In the genomic region with DNA sequence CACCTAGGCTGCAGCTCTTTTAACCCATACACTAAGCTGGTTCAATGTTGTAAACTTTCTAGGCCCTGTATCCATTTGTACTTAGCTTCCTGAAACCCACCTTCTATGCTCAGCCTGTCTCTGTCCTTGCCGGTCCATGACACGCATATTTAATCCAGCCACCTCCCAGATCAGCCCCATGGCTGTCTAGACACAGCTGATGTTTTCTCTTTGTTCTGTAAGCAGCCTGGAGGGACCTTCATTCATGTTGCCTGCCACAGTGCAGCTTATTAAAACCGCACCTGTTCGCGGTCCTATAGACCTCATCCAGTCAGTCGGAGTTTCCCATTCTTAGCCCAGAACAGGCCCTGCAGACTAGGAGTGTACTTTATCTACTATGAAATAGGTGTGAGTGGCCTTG, we compare ENCODE assay signal across 17 mouse cellular contexts. TPM values are rescaled to one million over a fixed set of nuclear protein-coding genes. Genes with fewer than 3 reads are reported as not detected.
DNase-seq lines count a peak whose midpoint lies in the region; ATAC-seq lines count a peak whose summit lies in the region.
"Had no signal": no experiment of that assay in that cellular context is flagged by ENCODE, and none has a peak within 500 bp of the region (broad histone marks: within the 10 kb centered on the region; RNA-seq: fewer than 3 reads in every experiment).

No protein-coding gene starts in this region.

- H3K4me3 ChIP-seq in intestine, embryonic 16.5 days (ENCODE audit: low read length) = no peak overlapping the region
- H3K4me3 ChIP-seq in intestine, embryonic 15.5 days (replicated peaks) = no peak overlapping the region
- no peak overlapping the region for H3K4me3 ChIP-seq in hindbrain, embryonic 12.5 days
- no peak overlapping the region for H3K4me3 ChIP-seq in midbrain, embryonic 16.5 days (ENCODE audit: low read depth, low read length)
- H3K4me3 ChIP-seq: embryonic facial prominence, embryonic 15.5 days; myocyte had no signal

- no peaks in the 10 kb centered on the region for H3K9me3 ChIP-seq in intestine, embryonic 16.5 days (ENCODE audit: control insufficient read depth, low read length)
- H3K9me3 ChIP-seq in intestine, embryonic 15.5 days = no peaks in the 10 kb centered on the region
- no peaks in the 10 kb centered on the region for H3K9me3 ChIP-seq in hindbrain, embryonic 12.5 days (replicated peaks)
- no peaks in the 10 kb centered on the region for H3K9me3 ChIP-seq in midbrain, embryonic 16.5 days (replicated peaks; ENCODE audit: control insufficient read depth, low read length, poor library complexity, severe bottlenecking)
- H3K9me3 ChIP-seq: embryonic facial prominence, embryonic 15.5 days; G1E had no signal

- H3K4me2 ChIP-seq in intestine, embryonic 16.5 days (ENCODE audit: low read depth, low read length) = no peak overlapping the region
- no peak overlapping the region for H3K4me2 ChIP-seq in intestine, embryonic 15.5 days (replicated peaks)
- no peak overlapping the region; the same call in 1 of the 2 replicates for H3K4me2 ChIP-seq in hindbrain, embryonic 12.5 days (replicated peaks)
- peak overlapping the region; percentile 8 for H3K4me2 ChIP-seq in midbrain, embryonic 16.5 days (ENCODE audit: low read length)
- H3K4me2 ChIP-seq: embryonic facial prominence, embryonic 15.5 days had no signal

- no peak for ATAC-seq in intestine, embryonic 16.5 days
- no peak for ATAC-seq in intestine, embryonic 15.5 days
- peak; percentile 49 for ATAC-seq in hindbrain, embryonic 12.5 days (ENCODE audit: low FRiP score)
- ATAC-seq in midbrain, embryonic 16.5 days = no peak

- WGBS in intestine, embryonic 16.5 days = 72% methylated on average over 6 of the region's 6 CpGs
- WGBS in intestine, embryonic 15.5 days = 69% methylated on average over 6 of the region's 6 CpGs
- 47% methylated on average over 6 of the region's 6 CpGs for WGBS in hindbrain, embryonic 12.5 days
- WGBS in midbrain, embryonic 16.5 days = 20% methylated on average over 6 of the region's 6 CpGs

- no peaks in the 10 kb centered on the region for H3K36me3 ChIP-seq in intestine, embryonic 16.5 days (ENCODE audit: control insufficient read depth, insufficient read depth, low read length)
- no peaks in the 10 kb centered on the region for H3K36me3 ChIP-seq in intestine, embryonic 15.5 days
- H3K36me3 ChIP-seq in hindbrain, embryonic 12.5 days = peaks cover 2% of the 10 kb centered on the region; the same call in 1 of the 2 replicates
- H3K36me3 ChIP-seq in midbrain, embryonic 16.5 days (ENCODE audit: control insufficient read depth, insufficient read depth, low read length) = no peaks in the 10 kb centered on the region

- 0 out of 2 replicates have a peak overlapping the region, but pooled peaks have one; percentile 19 for H3K27ac ChIP-seq in intestine, embryonic 16.5 days (ENCODE audit: low read length)
- H3K27ac ChIP-seq in intestine, embryonic 15.5 days = no peak overlapping the region
- peak overlapping the region; percentile 45; the same call in 1 of the 2 replicates for H3K27ac ChIP-seq in hindbrain, embryonic 12.5 days
- no peak overlapping the region for H3K27ac ChIP-seq in midbrain, embryonic 16.5 days (ENCODE audit: low read length)
- H3K27ac ChIP-seq: embryonic facial prominence, embryonic 15.5 days; macrophage had no signal

- H3K9ac ChIP-seq in intestine, embryonic 16.5 days (ENCODE audit: low read depth, low read length) = no peak overlapping the region
- no peak overlapping the region for H3K9ac ChIP-seq in intestine, embryonic 15.5 days
- peak overlapping the region; percentile 13; the same call in 1 of the 2 replicates for H3K9ac ChIP-seq in hindbrain, embryonic 12.5 days
- no peak overlapping the region for H3K9ac ChIP-seq in midbrain, embryonic 16.5 days (ENCODE audit: low read depth, low read length)
- H3K9ac ChIP-seq: embryonic facial prominence, embryonic 15.5 days had no signal

- DNase-seq in R1 (ENCODE audit: low read depth, low spot score) = peak; percentile 33
- no peak for DNase-seq in embryo, embryonic 10 days (ENCODE audit: low spot score)
- DNase-seq in ovary, adult 18-20 months (ENCODE audit: low spot score) = no peak
- DNase-seq: adrenal gland, postnatal 36 days; gastrocnemius, postnatal 36 days; kidney, postnatal 36 days; lung, adult 2 months; retina, postnatal 1 day; thymus, postnatal 4 days had no signal

- no peaks in the 10 kb centered on the region for H3K27me3 ChIP-seq in intestine, embryonic 16.5 days (replicated peaks; ENCODE audit: control insufficient read depth, insufficient read depth, low read length)
- no peaks in the 10 kb centered on the region for H3K27me3 ChIP-seq in intestine, embryonic 15.5 days (replicated peaks)
- no peaks in the 10 kb centered on the region for H3K27me3 ChIP-seq in hindbrain, embryonic 12.5 days
- no peaks in the 10 kb centered on the region for H3K27me3 ChIP-seq in midbrain, embryonic 16.5 days (ENCODE audit: control insufficient read depth, insufficient read depth, low read depth, low read length)
- H3K27me3 ChIP-seq: embryonic facial prominence, embryonic 15.5 days had no signal

- peaks cover 78% of the 10 kb centered on the region for H3K4me1 ChIP-seq in intestine, embryonic 16.5 days (ENCODE audit: control insufficient read depth, insufficient read depth, low read length)
- peaks cover 60% of the 10 kb centered on the region for H3K4me1 ChIP-seq in intestine, embryonic 15.5 days (replicated peaks)
- peaks cover 58% of the 10 kb centered on the region for H3K4me1 ChIP-seq in hindbrain, embryonic 12.5 days
- H3K4me1 ChIP-seq in midbrain, embryonic 16.5 days (ENCODE audit: control insufficient read depth, insufficient read depth, low read length) = peaks cover 53% of the 10 kb centered on the region

RNA-seq across cellular contexts. Expression of a gene that starts 8.9 kb away (rescaled TPM):
- polyA plus RNA-seq in intestine, embryonic 16.5 days (2015; fragmentation: Nextera tagmentation; extraction: Ambion mirVana) = 3.7 and 4.3 TPM in 2 replicates
- polyA plus RNA-seq in intestine, embryonic 15.5 days (2015; fragmentation: Nextera tagmentation; extraction: Ambion mirVana) = 10.6 TPM in 2 replicates
- 20.5 and 22.0 TPM in 2 replicates for polyA plus RNA-seq in hindbrain, embryonic 12.5 days (2016; fragmentation: Nextera tagmentation; extraction: Ambion mirVana)
- polyA plus RNA-seq in midbrain, embryonic 16.5 days (2015; fragmentation: Nextera tagmentation; extraction: Ambion mirVana) = 9.4 and 10.8 TPM in 2 replicates

Comparison
In these comparisons a context has a peak if more than half of its experiments do, and no peak if none do; other contexts are left out.
1. H3K27ac ChIP-seq: peak in intestine, embryonic 16.5 days (single experiment) and hindbrain, embryonic 12.5 days (single experiment); none in intestine, embryonic 15.5 days (single experiment) and midbrain, embryonic 16.5 days (single experiment).